Mouse (Mus musculus) liver, embryonic 13.5 days (tissue): ENCODE data around the gene Abhd14b. TPM values are rescaled to one million over a fixed set of nuclear protein-coding genes. Genes with fewer than 3 reads are reported as not detected.

Experiments
- ATAC-seq: fragments of 200-750 bp; cut with Nextera tagmentation; 2 replicates; pipeline ENCODE4 v1.8.0; 2017; ENCODE audit warnings: low read depth, mild to moderate bottlenecking, moderate number of reproducible peaks, moderate library complexity
- DNase-seq: peaks from one replicate; pipeline ENCODE4 v3.0.0; 2022
- H3K27ac ChIP-seq: fragments of 300-500 bp; sonication (generic); 2 replicates; pipeline ENCODE4 v1.5.1; 2015; ENCODE audit warnings: moderate library complexity, mild to moderate bottlenecking, inconsistent platforms
- H3K27me3 ChIP-seq: fragments of 300-500 bp; sonication (generic); 2 replicates; pipeline ENCODE4 v1.6.1; 2015; ENCODE audit warnings: mild to moderate bottlenecking, inconsistent platforms
- H3K36me3 ChIP-seq: fragments of 300-500 bp; sonication (generic); 2 replicates; pipeline ENCODE4 v1.6.1; 2015; ENCODE audit warnings: mild to moderate bottlenecking, inconsistent platforms
- H3K4me1 ChIP-seq: fragments of 300-500 bp; sonication (generic); replicated peaks from 2 replicates; pipeline ENCODE4 v1.6.1; 2015; ENCODE audit warnings: inconsistent platforms
- H3K4me2 ChIP-seq: fragments of 300-500 bp; sonication (generic); 2 replicates; pipeline ENCODE4 v1.6.1; 2015; ENCODE audit warnings: inconsistent platforms, mild to moderate bottlenecking, moderate library complexity
- H3K4me3 ChIP-seq: fragments of 300-500 bp; sonication (generic); replicated peaks from 2 replicates; pipeline ENCODE4 v1.5.1; 2015; ENCODE audit warnings: mild to moderate bottlenecking, inconsistent platforms
- H3K9ac ChIP-seq: fragments of 300-500 bp; sonication (generic); 2 replicates; pipeline ENCODE4 v1.6.1; 2015; ENCODE audit warnings: mild to moderate bottlenecking, inconsistent platforms
- H3K9me3 ChIP-seq: fragments of 300-500 bp; sonication (generic); replicated peaks from 2 replicates; pipeline ENCODE4 v1.6.1; 2016; ENCODE audit warnings: inconsistent platforms
- WGBS: fragments of 180-500 bp; shearing (Covaris S2); methylation state at CpG from one replicate; pipeline ENCODE4 v1.1.7; 2015; ENCODE audit not compliant: insufficient replicate concordance; 5-methylcytosine and 5-hydroxymethylcytosine counted together
- polyA plus RNA-seq: library from polyadenylated mRNA; unstranded; fragments of >200 nt; fragmentation: Nextera tagmentation; extraction: Ambion mirVana; gene quantifications from 2 replicates; pipeline ENCODE4 v1.2.1, GENCODE M21; 2015

The Abhd14b gene
- polyA plus RNA-seq, 1 experiment from 2014 or later = 16.7 TPM

DNA sequence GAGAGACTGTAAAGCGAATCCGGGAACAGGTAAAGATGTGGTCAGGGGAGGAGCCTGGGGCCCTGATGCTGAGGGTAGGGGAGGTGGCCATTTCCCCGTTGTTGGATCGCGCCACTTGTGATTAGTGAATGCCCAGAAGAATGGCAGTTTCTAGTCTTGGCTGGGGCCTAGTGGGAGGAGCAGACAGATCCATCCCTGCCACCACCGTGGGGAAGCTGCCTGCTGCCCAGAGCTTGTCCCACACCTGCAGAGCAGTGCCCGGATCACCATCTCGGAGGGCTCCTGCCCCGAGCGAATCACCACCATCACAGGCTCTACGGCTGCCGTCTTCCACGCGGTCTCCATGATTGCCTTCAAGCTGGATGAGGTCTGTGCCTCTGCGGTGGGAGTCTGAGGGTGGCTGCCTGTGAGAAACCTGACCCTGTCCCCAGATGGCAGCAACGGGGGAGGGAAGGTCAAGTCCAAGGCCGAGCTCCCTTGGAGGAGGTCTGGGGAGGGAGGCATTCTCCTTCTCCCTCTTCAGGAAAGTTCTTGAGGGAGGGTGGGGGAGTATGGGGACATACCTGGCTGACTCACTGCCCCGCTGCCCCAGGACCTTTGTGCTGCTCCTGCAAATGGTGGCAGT is 13.3 kb downstream of the Abhd14b start:
- WGBS = 77% methylated on average over 18 of the region's 18 CpGs
- DNase-seq = no peak
- Histone ChIP-seq H3K27ac (no peak overlapping the region), H3K36me3 (peaks cover 11% of the 10 kb centered on the region), H3K4me1 (peaks cover 26% of the 10 kb centered on the region), H3K9me3 (no peaks in the 10 kb centered on the region), H3K9ac (no peak overlapping the region), H3K4me3 (no peak overlapping the region), H3K27me3 (peaks cover 25% of the 10 kb centered on the region), H3K4me2 (no peak overlapping the region)
- no peak for ATAC-seq

DNA sequence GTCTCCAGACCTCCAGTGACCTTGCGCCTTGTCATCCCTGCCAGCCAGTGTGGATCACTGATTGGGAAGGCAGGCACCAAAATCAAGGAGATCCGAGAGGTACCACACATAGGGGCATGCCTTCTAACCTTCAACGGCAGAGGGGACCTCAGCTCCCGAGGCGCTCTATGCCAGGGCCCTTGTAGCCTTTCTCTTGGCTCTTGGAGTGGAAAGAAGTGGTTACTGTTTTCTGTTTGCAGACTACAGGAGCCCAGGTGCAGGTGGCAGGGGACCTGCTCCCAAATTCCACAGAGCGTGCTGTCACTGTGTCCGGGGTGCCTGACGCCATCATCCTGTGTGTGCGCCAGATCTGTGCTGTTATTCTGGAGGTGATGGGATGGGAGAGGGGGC is 13.8 kb downstream of the Abhd14b start:
- Histone ChIP-seq H3K36me3 (peaks cover 11% of the 10 kb centered on the region), H3K9ac (no peak overlapping the region), H3K4me2 (no peak overlapping the region), H3K27ac (no peak overlapping the region), H3K4me1 (peaks cover 25% of the 10 kb centered on the region), H3K27me3 (peaks cover 30% of the 10 kb centered on the region), H3K9me3 (no peaks in the 10 kb centered on the region), H3K4me3 (no peak overlapping the region)
- DNase-seq = no peak
- WGBS = 81% methylated on average over 9 of the region's 9 CpGs
- no peak for ATAC-seq

DNA sequence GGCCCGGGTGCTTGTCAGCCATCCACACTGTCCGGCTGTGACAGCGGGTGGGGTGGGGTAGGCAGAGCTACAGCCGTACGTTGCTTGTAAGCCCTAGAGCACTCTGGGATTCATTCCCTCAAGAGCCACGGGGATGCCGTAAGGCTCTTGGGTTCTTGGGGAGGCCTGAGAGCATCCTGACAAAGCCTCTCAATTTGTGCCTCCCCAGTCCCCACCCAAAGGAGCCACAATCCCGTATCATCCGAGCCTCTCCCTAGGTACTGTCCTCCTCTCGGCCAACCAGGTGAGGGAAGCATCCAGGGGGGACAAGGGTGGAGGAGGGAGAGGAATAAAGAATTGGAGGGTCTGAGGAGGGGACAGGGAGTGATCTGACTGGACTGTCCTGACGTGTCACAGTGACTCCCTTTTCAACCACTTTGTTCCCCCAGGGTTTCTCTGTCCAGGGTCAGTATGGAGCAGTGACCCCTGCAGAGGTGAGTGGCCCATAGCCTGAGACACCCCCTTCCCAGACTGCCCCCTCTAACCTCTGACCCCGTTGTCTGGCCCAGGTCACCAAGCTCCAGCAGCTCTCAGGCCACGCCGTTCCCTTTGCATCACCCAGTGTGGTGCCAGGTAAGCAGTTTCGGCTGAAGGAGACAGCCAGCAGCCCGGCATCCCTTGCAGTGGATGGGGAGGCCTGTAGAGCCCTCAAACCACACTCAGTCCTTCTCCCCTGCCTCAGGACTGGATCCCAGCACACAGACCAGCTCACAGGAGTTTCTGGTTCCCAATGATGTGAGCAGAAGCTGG is 14.6 kb downstream of the Abhd14b start:
- no peak for DNase-seq
- H3K4me2 ChIP-seq = no peak overlapping the region
- H3K27me3 ChIP-seq = peaks cover 36% of the 10 kb centered on the region
- H3K36me3 ChIP-seq = peaks cover 11% of the 10 kb centered on the region
- no peak for ATAC-seq
- H3K4me3 ChIP-seq = no peak overlapping the region
- H3K27ac ChIP-seq = no peak overlapping the region
- H3K4me1 ChIP-seq = peaks cover 18% of the 10 kb centered on the region
- no peak overlapping the region for H3K9ac ChIP-seq
- no peaks in the 10 kb centered on the region for H3K9me3 ChIP-seq
- 78% methylated on average over 16 of the region's 16 CpGs for WGBS

DNA sequence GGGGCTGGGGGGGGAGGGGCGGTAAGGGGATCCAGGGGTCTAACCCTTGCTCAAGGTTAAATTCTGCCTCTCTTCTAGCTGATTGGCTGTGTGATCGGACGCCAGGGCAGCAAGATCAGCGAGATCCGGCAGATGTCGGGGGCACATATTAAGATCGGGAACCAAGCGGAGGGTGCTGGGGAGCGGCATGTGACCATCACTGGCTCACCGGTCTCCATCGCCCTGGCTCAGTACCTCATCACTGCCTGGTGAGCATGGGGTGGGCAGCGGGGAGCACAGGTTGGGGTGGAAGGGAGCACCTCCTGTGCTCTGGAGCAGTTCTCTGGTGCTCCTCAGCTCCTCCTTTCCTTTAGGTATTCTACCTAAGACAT is 15.2 kb downstream of the Abhd14b start:
- H3K9ac ChIP-seq = no peak overlapping the region
- no peaks in the 10 kb centered on the region for H3K9me3 ChIP-seq
- H3K4me2 ChIP-seq = no peak overlapping the region
- H3K27me3 ChIP-seq = peaks cover 40% of the 10 kb centered on the region
- ATAC-seq = no peak
- H3K27ac ChIP-seq = no peak overlapping the region
- no peak for DNase-seq
- H3K4me3 ChIP-seq = no peak overlapping the region
- H3K4me1 ChIP-seq = peaks cover 16% of the 10 kb centered on the region
- H3K36me3 ChIP-seq = peaks cover 11% of the 10 kb centered on the region
- WGBS = 87% methylated on average over 12 of the region's 12 CpGs

DNA sequence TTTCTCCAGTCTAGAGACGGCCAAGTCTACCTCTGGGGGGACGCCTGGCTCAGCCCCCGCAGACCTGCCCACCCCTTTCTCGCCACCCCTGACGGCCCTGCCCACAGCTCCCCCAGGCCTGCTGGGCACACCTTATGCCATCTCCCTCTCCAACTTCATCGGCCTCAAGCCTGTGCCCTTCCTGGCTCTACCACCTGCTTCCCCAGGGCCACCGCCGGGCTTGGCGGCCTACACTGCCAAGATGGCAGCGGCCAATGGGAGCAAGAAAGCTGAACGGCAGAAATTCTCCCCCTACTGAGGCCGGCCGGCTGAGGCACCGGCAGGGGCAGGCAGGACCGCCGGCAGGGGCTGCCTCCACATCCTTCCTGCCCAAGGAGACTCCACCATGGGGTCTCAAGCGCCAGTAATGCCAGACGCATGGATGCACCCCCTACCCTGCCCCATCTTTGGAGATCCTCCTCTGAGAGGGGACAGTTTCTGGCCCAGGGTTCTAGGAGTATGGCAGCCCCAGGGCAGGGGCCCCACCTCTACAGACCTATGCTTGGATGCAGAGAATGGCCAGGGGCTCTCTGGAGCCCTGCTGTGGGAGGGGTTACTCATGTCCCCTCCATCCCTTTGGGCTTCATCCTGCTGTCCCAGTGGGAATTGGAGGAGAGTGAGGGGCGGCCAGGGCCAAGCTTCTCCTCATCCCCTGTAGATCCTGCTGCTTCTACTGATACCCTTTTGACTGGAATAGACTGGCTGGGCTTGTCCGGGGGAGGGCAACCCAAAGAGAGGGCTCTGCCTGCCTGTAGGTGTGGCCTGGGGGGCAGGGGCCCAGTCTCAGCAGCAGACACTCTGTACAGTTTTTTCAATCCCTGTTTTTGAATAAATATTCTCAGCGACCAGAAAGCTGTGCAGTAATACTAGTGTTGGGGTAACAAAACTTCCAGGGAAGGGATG is 16.1 kb downstream of the Abhd14b start:
- no peak overlapping the region for H3K4me2 ChIP-seq
- peaks cover 16% of the 10 kb centered on the region for H3K4me1 ChIP-seq
- no peaks in the 10 kb centered on the region for H3K9me3 ChIP-seq
- H3K4me3 ChIP-seq = no peak overlapping the region
- no peak overlapping the region for H3K27ac ChIP-seq
- ATAC-seq = no peak
- WGBS = 81% methylated on average over 21 of the region's 21 CpGs
- DNase-seq = no peak
- no peak overlapping the region for H3K9ac ChIP-seq
- peaks cover 40% of the 10 kb centered on the region for H3K27me3 ChIP-seq
- H3K36me3 ChIP-seq = peaks cover 11% of the 10 kb centered on the region

DNA sequence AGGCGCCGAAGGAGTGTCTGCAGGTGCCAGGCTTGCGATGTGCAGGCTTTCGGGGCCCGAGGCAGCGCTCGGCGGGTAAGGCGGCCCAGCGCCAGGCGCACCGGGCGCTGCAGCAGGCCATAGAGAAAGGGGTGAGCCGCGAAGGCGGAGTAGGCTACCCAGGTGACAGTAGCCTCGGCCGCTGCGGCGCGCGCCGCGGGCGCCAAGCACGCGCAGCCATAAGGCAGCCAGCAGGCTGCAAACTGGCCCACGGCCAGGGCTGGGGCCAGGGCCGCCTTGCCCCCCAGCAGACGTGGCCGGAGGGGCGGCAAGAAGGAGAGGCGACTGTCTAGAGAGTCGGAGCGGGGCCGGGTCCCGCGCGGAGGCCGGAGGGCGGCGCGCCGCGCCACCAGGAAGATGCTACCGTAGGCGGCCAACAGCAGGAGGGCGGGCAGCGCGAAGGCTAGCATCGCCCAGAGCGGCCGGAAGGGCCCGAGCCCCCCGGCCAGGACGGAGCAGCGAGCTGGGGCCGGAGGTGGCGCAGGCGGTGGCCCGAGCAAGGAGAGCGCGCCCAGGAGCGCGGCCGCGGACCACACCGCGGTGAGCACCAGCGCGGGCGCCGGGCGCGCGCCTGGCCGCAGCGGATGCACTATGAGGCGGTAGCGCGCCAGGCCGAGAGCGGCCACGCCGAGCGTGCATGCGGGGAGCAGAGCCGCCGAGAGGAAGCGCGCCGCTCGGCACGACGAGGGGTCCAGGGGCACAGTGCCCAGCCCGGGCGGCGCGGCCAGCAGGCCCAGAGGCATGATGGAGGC is 17.7 kb downstream of the Abhd14b start:
- peak overlapping the region; percentile 39; the same call in 1 of the 2 replicates for H3K9ac ChIP-seq
- WGBS = 4% methylated on average over 94 of the region's 99 CpGs
- H3K36me3 ChIP-seq = peaks cover 10% of the 10 kb centered on the region
- no peak for DNase-seq
- peaks cover 40% of the 10 kb centered on the region for H3K27me3 ChIP-seq
- peak; percentile 13; the same call in 1 of the 2 replicates for ATAC-seq
- H3K27ac ChIP-seq = no peak overlapping the region
- H3K9me3 ChIP-seq = no peaks in the 10 kb centered on the region
- peaks cover 20% of the 10 kb centered on the region for H3K4me1 ChIP-seq
- peak overlapping the region; percentile 59 for H3K4me3 ChIP-seq
- peak overlapping the region; percentile 76 for H3K4me2 ChIP-seq

DNA sequence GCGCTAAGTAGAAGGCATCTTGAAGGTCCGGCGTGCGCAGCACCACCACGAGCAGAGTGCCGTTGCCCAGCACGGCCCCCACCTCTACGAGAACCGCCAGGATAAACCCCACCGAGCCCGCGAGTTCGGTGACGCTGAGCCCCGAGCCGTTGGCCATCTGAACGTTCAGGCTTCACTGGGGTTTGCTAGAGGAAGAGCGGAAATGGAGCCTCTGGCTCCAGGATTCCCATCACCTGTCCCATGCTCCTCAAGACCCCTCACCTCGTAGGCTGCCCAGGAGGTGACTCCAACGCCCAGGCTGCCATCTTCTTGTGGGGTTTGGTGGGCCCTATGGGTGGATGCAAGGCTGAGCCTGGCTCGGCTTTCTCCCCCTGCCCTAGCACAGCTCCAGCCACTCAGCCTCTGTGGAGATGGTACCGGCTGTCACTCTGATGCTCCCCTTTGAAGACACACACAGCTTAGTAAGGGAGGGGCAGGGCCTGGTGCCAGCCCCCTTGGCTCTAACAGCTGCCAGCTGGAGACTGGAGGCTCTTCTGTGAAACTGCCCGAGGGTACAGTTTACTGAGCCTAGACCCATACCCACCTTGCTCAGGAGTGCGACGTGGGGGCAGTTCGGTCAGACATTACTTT is 18.4 kb downstream of the Abhd14b start, which contains the start of gene Gpr62:
Gene Gpr62, minus strand, starts transcription at position 368 of the 630 bp plus-strand sequence.
- Histone ChIP-seq H3K4me2 (peak within 1 kb of the TSS; percentile 76), H3K9me3 (no peaks in the 10 kb centered on the region), H3K4me1 (peaks cover 21% of the 10 kb centered on the region), H3K27me3 (peaks cover 40% of the 10 kb centered on the region), H3K4me3 (peak within 1 kb of the TSS; percentile 59), H3K9ac (peak within 1 kb of the TSS; percentile 39; the same call in 1 of the 2 replicates), H3K27ac (no peak within 1 kb of the TSS), H3K36me3 (peaks cover 6% of the 10 kb centered on the region)
- WGBS = 35% methylated on average over 26 of the region's 26 CpGs
- no peak for DNase-seq
- ATAC-seq = no peak

DNA sequence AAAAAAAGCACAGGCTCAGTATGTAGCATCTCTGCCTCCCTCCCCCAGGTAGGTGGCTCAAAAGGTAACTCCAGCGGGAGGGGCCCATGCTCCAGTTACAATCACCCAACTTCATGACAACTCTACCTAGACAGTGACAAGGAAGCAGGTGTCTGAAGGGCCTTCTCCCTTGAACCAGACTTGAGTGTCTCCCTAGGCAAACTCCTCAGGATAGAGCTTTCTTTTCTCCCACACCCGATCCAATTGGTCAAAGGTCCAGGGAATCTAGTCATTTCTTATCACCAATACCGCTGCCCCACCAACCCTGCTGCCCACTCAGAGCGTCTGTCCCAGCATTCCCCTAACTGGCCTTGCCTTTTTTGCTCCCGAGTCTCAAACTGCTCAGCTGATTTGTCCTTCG is 19.5 kb downstream of the Abhd14b start:
- H3K4me2 ChIP-seq = no peak overlapping the region
- no peak overlapping the region for H3K27ac ChIP-seq
- H3K4me3 ChIP-seq = no peak overlapping the region
- no peaks in the 10 kb centered on the region for H3K9me3 ChIP-seq
- WGBS = 68% methylated on average over 6 of the region's 6 CpGs
- peaks cover 21% of the 10 kb centered on the region for H3K4me1 ChIP-seq
- no peak overlapping the region for H3K9ac ChIP-seq
- ATAC-seq (no peak), DNase-seq (no peak)
- H3K27me3 ChIP-seq = peaks cover 40% of the 10 kb centered on the region
- peaks cover 6% of the 10 kb centered on the region; the same call in 1 of the 2 replicates for H3K36me3 ChIP-seq

DNA sequence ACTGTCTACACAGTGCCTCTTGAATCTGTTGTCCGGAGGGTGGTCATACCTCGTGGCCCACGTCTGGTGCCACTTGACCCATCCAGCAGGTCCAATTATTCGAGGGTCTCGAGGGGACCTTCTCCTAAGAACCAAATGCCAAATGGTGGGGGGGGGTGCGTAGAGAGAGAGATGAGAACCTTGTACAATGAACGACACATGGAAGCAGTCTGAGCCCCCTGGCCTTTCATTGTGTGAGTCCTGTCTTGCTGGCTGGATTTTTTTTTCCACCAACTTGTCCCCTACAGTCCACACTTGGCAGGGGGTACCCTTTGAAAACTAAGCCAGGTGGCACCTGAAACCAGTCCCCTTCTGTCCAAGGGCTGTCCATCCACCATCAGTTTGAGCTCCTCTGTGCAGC is 20.5 kb downstream of the Abhd14b start:
- Histone ChIP-seq H3K27ac (no peak overlapping the region), H3K4me1 (peaks cover 21% of the 10 kb centered on the region), H3K27me3 (peaks cover 40% of the 10 kb centered on the region), H3K36me3 (no peaks in the 10 kb centered on the region), H3K9me3 (no peaks in the 10 kb centered on the region), H3K4me2 (no peak overlapping the region), H3K4me3 (no peak overlapping the region), H3K9ac (no peak overlapping the region)
- DNase-seq (no peak), ATAC-seq (no peak)
- WGBS = 59% methylated on average over 7 of the region's 7 CpGs

DNA sequence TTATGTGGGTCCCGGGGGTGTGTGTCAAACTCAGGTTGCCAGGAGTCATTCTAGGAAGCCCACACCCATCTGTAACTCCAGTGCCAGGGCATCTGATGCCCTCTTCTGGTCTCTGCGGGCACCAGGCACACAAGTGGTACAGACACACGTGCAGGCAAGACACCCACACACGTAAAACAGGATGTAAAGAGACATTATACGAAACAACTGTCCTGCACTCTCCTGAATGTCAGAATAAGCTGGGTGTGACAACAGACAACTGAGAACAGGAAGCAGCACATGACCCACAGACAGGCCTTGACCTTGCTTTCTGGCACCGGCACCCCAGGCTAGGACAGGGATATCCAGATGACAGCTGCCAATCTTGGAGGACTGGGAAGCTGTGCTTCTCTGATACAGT is 22.1 kb downstream of the Abhd14b start:
- no peak for ATAC-seq
- Histone ChIP-seq H3K36me3 (no peaks in the 10 kb centered on the region), H3K9ac (no peak overlapping the region), H3K4me2 (no peak overlapping the region), H3K9me3 (no peaks in the 10 kb centered on the region), H3K4me1 (peaks cover 24% of the 10 kb centered on the region), H3K4me3 (no peak overlapping the region), H3K27ac (no peak overlapping the region), H3K27me3 (peaks cover 27% of the 10 kb centered on the region)
- 43% methylated on average over 6 of the region's 6 CpGs for WGBS
- no peak for DNase-seq
